Mouse (Mus musculus) lung, postnatal 10 days (tissue): ENCODE results near the gene Olfr1052.
"Not testable (repeated sequence)": the region's sequence is repeated elsewhere in the genome, so short reads cannot be mapped to it uniquely, and the experiment has no call there.

ENCODE experiments used
- DNase-seq: peaks from one replicate; pipeline ENCODE4 v3.0.0; 2021

The Olfr1052 gene

GRCm38 (mm10) chr2:86292155-86292554 is at the start of gene Olfr1052:
Gene Olfr1052, plus strand, starts transcription at chr2:86292455.
- DNase-seq = no peak

- not testable (repeated sequence) for DNase-seq
Measured at GRCm38 (mm10) chr2:86258228-86258627, 34.0 kb upstream of the Olfr1052 start, which contains the start of gene Olfr1049. Gene Olfr1049, minus strand, starts transcription at chr2:86258328.

DNA sequence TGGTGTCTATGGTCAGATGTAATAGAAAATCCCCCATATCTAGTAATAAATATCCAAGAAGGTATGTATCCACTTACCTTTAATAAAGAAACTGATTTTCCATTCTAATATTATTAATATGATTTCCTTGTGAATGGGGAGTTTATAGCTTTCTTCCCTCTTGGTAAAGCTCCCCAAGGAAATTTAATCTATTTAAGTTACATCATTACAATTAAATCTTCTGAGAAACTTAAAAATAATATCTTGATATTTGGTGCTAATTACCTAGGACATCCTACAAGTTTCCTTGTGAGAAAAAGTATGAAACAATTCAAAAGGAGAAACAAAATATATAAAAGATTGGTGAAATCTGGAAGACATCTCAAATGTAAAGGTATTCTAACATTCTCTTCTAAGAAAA is 13.3 kb upstream of the Olfr1052 start, which contains the start of gene Olfr1051:
Gene Olfr1051, minus strand, starts transcription at position 101 of the 400 bp plus-strand sequence.
- DNase-seq = not testable (repeated sequence)

- DNase-seq = no peak
Measured at GRCm38 (mm10) chr2:86315184-86315583, 22.9 kb downstream of the Olfr1052 start, which contains the start of gene Olfr1053. Gene Olfr1053, minus strand, starts transcription at chr2:86315284.

GRCm38 (mm10) chr2:86335333-86335732 is 43.1 kb downstream of the Olfr1052 start, which contains the start of gene Olfr1054:
Gene Olfr1054, minus strand, starts transcription at chr2:86335433.
- DNase-seq = no peak
